8 mouse cellular contexts compared by ENCODE assay signal in genomic region chr1:185363526-185364182, GRCm38 (mm10). TPM values are rescaled to one million over a fixed set of nuclear protein-coding genes. Genes with fewer than 3 reads are reported as not detected.
DNase-seq lines count a peak whose midpoint lies in the region; ATAC-seq and TF ChIP-seq lines count a peak whose summit lies in the region.

No protein-coding gene starts in this region.

- peak overlapping the region; percentile 59 for H3K4me2 ChIP-seq in embryonic facial prominence, embryonic 15.5 days (replicated peaks)
- peak overlapping the region; percentile 63 for H3K4me2 ChIP-seq in limb, embryonic 14.5 days (replicated peaks; ENCODE audit: low read depth, low read length, severe bottlenecking)
- H3K4me2 ChIP-seq in midbrain, embryonic 14.5 days (ENCODE audit: low read length): peak overlapping the region; percentile 68

- H3K27ac ChIP-seq in ES-E14 (ENCODE audit: insufficient read depth, low read depth, low read length, poor library complexity, severe bottlenecking): peak overlapping the region; percentile 64
- H3K27ac ChIP-seq in embryonic facial prominence, embryonic 15.5 days (replicated peaks): peak overlapping the region; percentile 95
- H3K27ac ChIP-seq in kidney, adult 2 months (ENCODE audit: insufficient read depth, low read depth, low read length): peak overlapping the region; percentile 49
- peak overlapping the region; percentile 97 for H3K27ac ChIP-seq in limb, embryonic 14.5 days (replicated peaks; ENCODE audit: low read depth, low read length)
- H3K27ac ChIP-seq in midbrain, embryonic 14.5 days (replicated peaks; ENCODE audit: low read depth, low read length): peak overlapping the region; percentile 90

- no peak for TF ChIP-seq POLR2A in kidney, adult 2 months (IDR thresholded peaks at IDR 0.05; ENCODE audit: low read depth, low read length)
- peak; percentile 54; the same call in 1 of the 2 replicates for TF ChIP-seq POLR2A in limb, embryonic 14.5 days (IDR thresholded peaks at IDR 0.05; ENCODE audit: borderline replicate concordance, extremely low read depth, insufficient read depth, insufficient read length)

- DNase-seq in ES-E14 (ENCODE audit: low read depth, low spot score): peak; percentile 20
- peak; percentile 49 to 56 for DNase-seq in adrenal gland, postnatal 36 days
- peak; percentile 37 to 54 for DNase-seq in heart, adult 9 months (ENCODE audit: low spot score in 2 of 2)
- peak; percentile 76 for DNase-seq in kidney, adult 2 months
- DNase-seq in limb, embryonic 14.5 days (ENCODE audit: low spot score): peak; percentile 78
- DNase-seq in midbrain, embryonic 14.5 days: peak; percentile 75
- peak; percentile 47 for DNase-seq in telencephalon, adult 2 months (ENCODE audit: low read depth, low spot score)

- H3K9ac ChIP-seq in ES-E14 (ENCODE audit: insufficient read depth, low read depth, low read length, poor library complexity, severe bottlenecking): peak overlapping the region; percentile 93
- H3K9ac ChIP-seq in embryonic facial prominence, embryonic 15.5 days: peak overlapping the region; percentile 91
- H3K9ac ChIP-seq in limb, embryonic 14.5 days (ENCODE audit: low read depth, low read length, severe bottlenecking): peak overlapping the region; percentile 94
- peak overlapping the region; percentile 75 for H3K9ac ChIP-seq in midbrain, embryonic 14.5 days (replicated peaks; ENCODE audit: low read length)

- H3K4me3 ChIP-seq in ES-E14 (ENCODE audit: insufficient read depth in 1 of 2, low read depth in 1 of 2, low read length in 2 of 2, poor library complexity in 1 of 2, severe bottlenecking in 1 of 2): peak overlapping the region; percentile 89 to 92
- peak overlapping the region; percentile 99 for H3K4me3 ChIP-seq in embryonic facial prominence, embryonic 15.5 days (replicated peaks)
- H3K4me3 ChIP-seq in kidney, adult 2 months (ENCODE audit: insufficient read depth, low read depth, low read length): peak overlapping the region; percentile 76
- H3K4me3 ChIP-seq in limb, embryonic 14.5 days (replicated peaks; ENCODE audit: low read length): peak overlapping the region; percentile 99
- H3K4me3 ChIP-seq in midbrain, embryonic 14.5 days (replicated peaks; ENCODE audit: low read depth, low read length): peak overlapping the region; percentile 99

- in situ Hi-C loops in ES-E14 (cut with MboI; ENCODE audit: low sequenced_read_pairs in 2 of 2, unreplicated experiment in 2 of 2): no loop called here

- no peaks in the 10 kb centered on the region for H3K9me3 ChIP-seq in ES-E14 (ENCODE audit: control insufficient read depth, insufficient read depth, low read depth, low read length)
- no peaks in the 10 kb centered on the region for H3K9me3 ChIP-seq in embryonic facial prominence, embryonic 15.5 days (replicated peaks)
- no peaks in the 10 kb centered on the region for H3K9me3 ChIP-seq in limb, embryonic 14.5 days (ENCODE audit: control insufficient read depth, low read length)
- H3K9me3 ChIP-seq in midbrain, embryonic 14.5 days (ENCODE audit: control insufficient read depth, low read length): no peaks in the 10 kb centered on the region

- ATAC-seq in embryonic facial prominence, embryonic 15.5 days (ENCODE audit: insufficient number of reproducible peaks, low FRiP score, low TSS enrichment, low read depth): no peak
- peak; percentile 56; the same call in 1 of the 2 replicates for ATAC-seq in limb, embryonic 14.5 days (ENCODE audit: low FRiP score, low read depth)
- ATAC-seq in midbrain, embryonic 14.5 days (ENCODE audit: low FRiP score, low TSS enrichment): 0 out of 2 replicates have a peak, but pooled peaks have one; percentile 19

- no peak for TF ChIP-seq CTCF in kidney, adult 2 months (conservative IDR thresholded peaks at IDR 0.05; ENCODE audit: insufficient read depth, insufficient read length, low read depth, low read length)

- H3K27me3 ChIP-seq in embryonic facial prominence, embryonic 15.5 days: no peaks in the 10 kb centered on the region
- no peaks in the 10 kb centered on the region for H3K27me3 ChIP-seq in kidney, adult 2 months (replicated peaks; ENCODE audit: control insufficient read depth, insufficient read depth, low read length)
- H3K27me3 ChIP-seq in limb, embryonic 14.5 days (ENCODE audit: control insufficient read depth, insufficient read depth, low read length): no peaks in the 10 kb centered on the region
- H3K27me3 ChIP-seq in midbrain, embryonic 14.5 days (ENCODE audit: control insufficient read depth, insufficient read depth, low read length): no peaks in the 10 kb centered on the region

- no peaks in the 10 kb centered on the region for H3K36me3 ChIP-seq in ES-E14 (ENCODE audit: control insufficient read depth, insufficient read depth, low read length, poor library complexity, severe bottlenecking)
- peaks cover 7% of the 10 kb centered on the region for H3K36me3 ChIP-seq in embryonic facial prominence, embryonic 15.5 days
- no peaks in the 10 kb centered on the region for H3K36me3 ChIP-seq in kidney, adult 2 months (ENCODE audit: control insufficient read depth, insufficient read depth, low read length)
- peaks cover 19% of the 10 kb centered on the region for H3K36me3 ChIP-seq in limb, embryonic 14.5 days (ENCODE audit: control insufficient read depth, insufficient read depth, low read length)
- H3K36me3 ChIP-seq in midbrain, embryonic 14.5 days (ENCODE audit: control insufficient read depth, insufficient read depth, low read length): peaks cover 14% of the 10 kb centered on the region; the same call in 1 of the 2 replicates

- 3% methylated on average over 22 of the region's 22 CpGs for WGBS in embryonic facial prominence, embryonic 15.5 days
- 2% methylated on average over 22 of the region's 22 CpGs for WGBS in kidney, adult 2 months
- 3% methylated on average over 22 of the region's 22 CpGs for WGBS in limb, embryonic 14.5 days
- WGBS in midbrain, embryonic 14.5 days: 5% methylated on average over 22 of the region's 22 CpGs

- peaks cover 0 to 5% of the 10 kb centered on the region in 2 experiments; a peak in 1 of 4 replicates for H3K4me1 ChIP-seq in ES-E14 (ENCODE audit: control insufficient read depth in 2 of 2, insufficient read depth in 2 of 2, low read length in 2 of 2, poor library complexity in 1 of 2)
- H3K4me1 ChIP-seq in embryonic facial prominence, embryonic 15.5 days: peaks cover 25% of the 10 kb centered on the region
- peaks cover 4% of the 10 kb centered on the region; the same call in 1 of the 2 replicates for H3K4me1 ChIP-seq in kidney, adult 2 months (ENCODE audit: control insufficient read depth, insufficient read depth, low read length)
- H3K4me1 ChIP-seq in limb, embryonic 14.5 days (ENCODE audit: control insufficient read depth, insufficient read depth, low read length): peaks cover 27% of the 10 kb centered on the region
- H3K4me1 ChIP-seq in midbrain, embryonic 14.5 days (ENCODE audit: control insufficient read depth, insufficient read depth, low read length): peaks cover 22% of the 10 kb centered on the region

TF ChIP-seq in ES-E14, 5 proteins besides CTCF, POLR2A, EP300 and RAD21:
- TF ChIP-seq ZC3H11A (IDR thresholded peaks at IDR 0.05; ENCODE audit: borderline replicate concordance, low read depth, low read length) (no peak), CHD2 (IDR thresholded peaks at IDR 0.05; ENCODE audit: low read depth, low read length) (no peak), HCFC1 (IDR thresholded peaks at IDR 0.05; ENCODE audit: borderline replicate concordance, insufficient read depth, low read length) (no peak)

RNA-seq across cellular contexts. Expression of gene Eprs, which starts 0.8 kb away (rescaled TPM):
- total RNA-seq in ES-E14 (2012; rRNA removed): 173 and 201 TPM in 2 replicates
- total RNA-seq in adrenal gland, postnatal 36 days (2021): 100 to 1,000 TPM; 158 to 341 TPM
- polyA plus RNA-seq in embryonic facial prominence, embryonic 15.5 days (2015; fragmentation: Nextera tagmentation; extraction: Ambion mirVana): 144 and 145 TPM in 2 replicates
- polyA plus RNA-seq in kidney, adult 2 months (2012; rRNA removed): 9.7 and 13.0 TPM in 2 replicates
- polyA plus RNA-seq in limb, embryonic 14.5 days (2012; rRNA removed): 36.1 and 50.4 TPM in 2 replicates
- polyA plus RNA-seq in limb, embryonic 14.5 days (2014; fragmentation: Nextera tagmentation; extraction: Ambion mirVana): 140 and 142 TPM in 2 replicates
- 129 and 150 TPM in 2 replicates for polyA plus RNA-seq in midbrain, embryonic 14.5 days (2014; fragmentation: Nextera tagmentation; extraction: Ambion mirVana)

RNA-seq across cellular contexts. Expression of gene Bpnt1, which starts 31.7 kb away (rescaled TPM):
- 45.1 and 50.6 TPM in 2 replicates for total RNA-seq in ES-E14 (2012; rRNA removed)
- 100 to 1,000 TPM; 105 to 124 TPM for total RNA-seq in adrenal gland, postnatal 36 days (2021)
- polyA plus RNA-seq in embryonic facial prominence, embryonic 15.5 days (2015; fragmentation: Nextera tagmentation; extraction: Ambion mirVana): 25.1 and 31.6 TPM in 2 replicates
- 404 and 464 TPM in 2 replicates for polyA plus RNA-seq in kidney, adult 2 months (2012; rRNA removed)
- polyA plus RNA-seq in limb, embryonic 14.5 days (2012; rRNA removed): 27.0 and 30.1 TPM in 2 replicates
- 8.8 and 11.6 TPM in 2 replicates for polyA plus RNA-seq in limb, embryonic 14.5 days (2014; fragmentation: Nextera tagmentation; extraction: Ambion mirVana)
- polyA plus RNA-seq in midbrain, embryonic 14.5 days (2014; fragmentation: Nextera tagmentation; extraction: Ambion mirVana): 27.2 and 29.0 TPM in 2 replicates

RNA-seq across cellular contexts. Expression of gene Iars2, which starts 34.5 kb away (rescaled TPM):
- 47.9 and 73.9 TPM in 2 replicates for total RNA-seq in ES-E14 (2012; rRNA removed)
- total RNA-seq in adrenal gland, postnatal 36 days (2021): 100 to 1,000 TPM in 1 of 2 experiments, 10 to 100 TPM in 1; 75.8 to 104 TPM
- 24.4 and 25.1 TPM in 2 replicates for polyA plus RNA-seq in embryonic facial prominence, embryonic 15.5 days (2015; fragmentation: Nextera tagmentation; extraction: Ambion mirVana)
- 37.7 and 40.9 TPM in 2 replicates for polyA plus RNA-seq in kidney, adult 2 months (2012; rRNA removed)
- polyA plus RNA-seq in limb, embryonic 14.5 days (2012; rRNA removed): 23.6 and 26.7 TPM in 2 replicates
- 29.0 and 33.4 TPM in 2 replicates for polyA plus RNA-seq in limb, embryonic 14.5 days (2014; fragmentation: Nextera tagmentation; extraction: Ambion mirVana)
- polyA plus RNA-seq in midbrain, embryonic 14.5 days (2014; fragmentation: Nextera tagmentation; extraction: Ambion mirVana): 14.0 and 22.3 TPM in 2 replicates

Comparison
In these comparisons a context has a peak if more than half of its experiments do, and no peak if none do; other contexts are left out.
1. DNase-seq: peak in every context shown above with its lines; median percentile 78 in limb, embryonic 14.5 days; 76 in kidney, adult 2 months; 75 in midbrain, embryonic 14.5 days; 52 in adrenal gland, postnatal 36 days; 47 in telencephalon, adult 2 months; 46 in heart, adult 9 months; 20 in ES-E14.
2. RNA of gene Bpnt1, which starts 31.7 kb away (polyA plus RNA-seq): 404 to 464 TPM in kidney, adult 2 months; 25.1 to 31.6 TPM in embryonic facial prominence, embryonic 15.5 days, 8.8 to 30.1 TPM in limb, embryonic 14.5 days and 27.2 to 29.0 TPM in midbrain, embryonic 14.5 days; every median in the first group is over 10 times any median in the second.
3. Peak in every context shown above with its lines, with median percentiles within 50 percentile points of each other: H3K27ac ChIP-seq, H3K4me3 ChIP-seq, H3K9ac ChIP-seq and H3K4me2 ChIP-seq.